Mouse (Mus musculus): ENCODE results near the gene Tsx. TPM values are rescaled to one million over a fixed set of nuclear protein-coding genes. Genes with fewer than 3 reads are reported as not detected.

The Tsx gene
- total and polyA plus RNA-seq, 3 experiments, result not detected

DNA sequence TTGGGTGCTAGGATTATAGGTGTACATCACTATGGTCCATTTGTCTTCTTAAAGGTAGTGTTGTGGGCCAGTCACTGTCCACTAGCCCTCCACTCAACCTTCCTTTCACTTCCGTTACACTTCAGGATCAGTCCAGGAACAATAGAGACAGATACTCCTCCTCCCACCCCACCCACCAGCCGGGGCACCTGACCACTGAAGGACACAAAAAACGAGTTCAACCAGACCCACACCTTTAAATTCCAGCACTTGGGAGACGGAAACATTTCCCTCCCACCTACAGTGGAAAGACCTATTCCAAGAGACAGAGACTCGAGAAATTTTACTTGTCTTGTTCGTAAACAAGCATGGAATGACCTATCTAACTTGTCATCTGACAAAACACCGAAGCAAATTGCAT is 18.0 kb downstream of the Tsx start:
- Histone ChIP-seq H3K27ac (ENCODE audit: insufficient read depth, low read depth) (no peak overlapping the region), H3K9ac (ENCODE audit: insufficient read depth, low read depth) (no peak overlapping the region), H3K4me3 (replicated peaks in 1 of 3; ENCODE audit: low read depth in 2 of 3, low read length in 2 of 3, poor library complexity in 1 of 3) (no peak overlapping the region), H3K9me3 (replicated peaks; ENCODE audit: low read length) (no peaks in the 10 kb centered on the region), H3K4me2 (ENCODE audit: insufficient read depth, low read depth, poor library complexity, severe bottlenecking) (no peak overlapping the region), H3K36me3 (replicated peaks in 1 of 2; ENCODE audit: control insufficient read depth in 1 of 2, insufficient read depth in 1 of 2, low read length in 1 of 2) (no peaks in the 10 kb centered on the region), H3K27me3 (replicated peaks) (no peaks in the 10 kb centered on the region), H3K79me2 (replicated peaks; ENCODE audit: control insufficient read depth, extremely low read depth, insufficient read depth, poor library complexity, severe bottlenecking) (no peaks in the 10 kb centered on the region), H3K4me1 (ENCODE audit: control insufficient read depth in 1 of 2, insufficient read depth in 2 of 2) (no peaks in the 10 kb centered on the region)
- TF ChIP-seq RCOR1 (conservative IDR thresholded peaks at IDR 0.05; ENCODE audit: low read depth, low read length) (no peak), MYC (IDR thresholded peaks at IDR 0.05; ENCODE audit: low read depth, low read length) (no peak), ELF1 (IDR thresholded peaks at IDR 0.05; ENCODE audit: low read depth, low read length) (no peak), PAX5 (IDR thresholded peaks at IDR 0.05; ENCODE audit: low read length) (no peak), RAD21 (IDR thresholded peaks at IDR 0.05; ENCODE audit: low read depth, low read length) (no peak), CHD1 (IDR thresholded peaks at IDR 0.05; ENCODE audit: low read depth, low read length) (no peak), CHD2 (IDR thresholded peaks at IDR 0.05; ENCODE audit: low read length) (no peak), SIN3A (IDR thresholded peaks at IDR 0.05; ENCODE audit: low read length) (no peak), NRF1 (IDR thresholded peaks at IDR 0.05; ENCODE audit: low read depth, low read length) (no peak), BHLHE40 (IDR thresholded peaks at IDR 0.05; ENCODE audit: low read depth, low read length) (no peak), GABPA (IDR thresholded peaks at IDR 0.05; ENCODE audit: insufficient replicate concordance, low read depth, low read length) (no peak), EP300 (IDR thresholded peaks at IDR 0.05; ENCODE audit: low read length) (no peak), TBP (conservative IDR thresholded peaks at IDR 0.05; ENCODE audit: low read depth, low read length) (no peak), IRF4 (IDR thresholded peaks at IDR 0.05; ENCODE audit: low read depth, low read length) (no peak)
- in situ Hi-C loops (cut with MboI; ENCODE audit: low pct_ligation_motif_present, low pct_unique_long_range_greater_than_20kb, low sequenced_read_pairs) (loop anchor here (25.0 kb wide), 1 partner anchor 170 kb away; no protein-coding TSS in a partner anchor), dilution Hi-C loops (cut with MboI; ENCODE audit: extremely low pct_ligation_motif_present, extremely low pct_unique_long_range_greater_than_20kb, low sequenced_read_pairs) (no loop called here)
- no peak for DNase-seq (ENCODE audit: extremely low read depth)

GRCm38 (mm10) chrX:103438023-103438422 is 23.8 kb downstream of the Tsx start:
- no peaks in the 10 kb centered on the region for H3K36me3 ChIP-seq (replicated peaks in 1 of 2; ENCODE audit: control insufficient read depth in 1 of 2, insufficient read depth in 1 of 2, low read length in 1 of 2)
- in situ Hi-C loops (cut with MboI; ENCODE audit: low pct_ligation_motif_present, low pct_unique_long_range_greater_than_20kb, low sequenced_read_pairs), result loop anchor here (25.0 kb wide), 1 partner anchor 176 kb away; no protein-coding TSS in a partner anchor
- no peaks in the 10 kb centered on the region for H3K27me3 ChIP-seq (replicated peaks)
- dilution Hi-C loops (cut with MboI; ENCODE audit: extremely low pct_ligation_motif_present, extremely low pct_unique_long_range_greater_than_20kb, low sequenced_read_pairs), result no loop called here
- H3K4me3 ChIP-seq (replicated peaks in 1 of 3; ENCODE audit: low read depth in 2 of 3, low read length in 2 of 3, poor library complexity in 1 of 3), result no peak overlapping the region
- H3K27ac ChIP-seq (ENCODE audit: insufficient read depth, low read depth), result no peak overlapping the region
- no peak for DNase-seq (ENCODE audit: extremely low read depth)
- no peaks in the 10 kb centered on the region for H3K4me1 ChIP-seq (ENCODE audit: control insufficient read depth in 1 of 2, insufficient read depth in 2 of 2)
- TF ChIP-seq BHLHE40 (IDR thresholded peaks at IDR 0.05; ENCODE audit: low read depth, low read length) (no peak), USF1 (IDR thresholded peaks at IDR 0.05; ENCODE audit: low read depth, low read length) (no peak), NRF1 (IDR thresholded peaks at IDR 0.05; ENCODE audit: low read depth, low read length) (no peak), ZNF384 (IDR thresholded peaks at IDR 0.05; ENCODE audit: low read depth, low read length) (no peak), IRF4 (IDR thresholded peaks at IDR 0.05; ENCODE audit: low read depth, low read length) (no peak), MAFK (IDR thresholded peaks at IDR 0.05; ENCODE audit: insufficient replicate concordance, low read length) (no peak), CTCF (conservative IDR thresholded peaks at IDR 0.05 in 1 of 2, IDR thresholded peaks at IDR 0.05 in 1 of 2; ENCODE audit: low read depth in 2 of 2, low read length in 2 of 2) (no peak), PAX5 (IDR thresholded peaks at IDR 0.05; ENCODE audit: low read length) (no peak), NELFE (IDR thresholded peaks at IDR 0.05; ENCODE audit: low read depth, low read length) (no peak)
- H3K79me2 ChIP-seq (replicated peaks; ENCODE audit: control insufficient read depth, extremely low read depth, insufficient read depth, poor library complexity, severe bottlenecking), result no peaks in the 10 kb centered on the region
- H3K9ac ChIP-seq (ENCODE audit: insufficient read depth, low read depth), result no peak overlapping the region
- H3K9me3 ChIP-seq (replicated peaks; ENCODE audit: low read length), result no peaks in the 10 kb centered on the region
- no peak overlapping the region for H3K4me2 ChIP-seq (ENCODE audit: insufficient read depth, low read depth, poor library complexity, severe bottlenecking)
